Mouse (Mus musculus): ENCODE measurements around the gene Cfap99. TPM values are rescaled to one million over a fixed set of nuclear protein-coding genes. Genes with fewer than 3 reads are reported as not detected.

Cfap99 gene
- polyA plus RNA-seq, 1 experiment = 23.1 TPM

DNA sequence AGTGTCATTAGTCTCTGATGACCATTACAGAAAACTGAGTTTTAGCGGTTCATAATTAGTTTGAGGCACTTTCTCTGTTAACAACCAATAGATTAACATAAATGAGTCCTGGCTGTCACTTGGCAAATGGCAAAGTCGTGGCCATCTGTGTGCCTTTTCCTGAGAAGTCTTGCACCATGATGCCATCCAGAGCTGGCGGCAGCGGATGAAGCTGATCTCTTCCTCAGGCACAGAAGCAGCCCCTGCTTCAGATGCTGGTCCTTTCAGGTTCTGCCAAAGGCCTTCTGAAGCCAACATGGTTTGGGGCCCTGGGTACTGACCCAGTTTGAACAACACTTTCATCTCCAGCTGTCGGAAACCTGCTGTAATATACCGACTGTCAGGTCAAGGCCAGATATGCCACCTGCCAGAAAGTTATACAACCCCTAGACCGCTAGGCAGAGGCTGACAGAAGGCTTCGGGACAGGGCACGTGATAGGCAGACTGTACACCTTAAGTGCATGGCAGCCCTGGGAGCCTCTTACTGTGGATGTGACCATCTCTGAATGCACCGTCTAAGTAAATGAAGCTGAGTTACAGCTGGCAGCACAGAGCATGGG, 10.6 kb downstream of the Cfap99 start:
- no peak for TF ChIP-seq CTCF (IDR thresholded peaks at IDR 0.05; ENCODE audit: control insufficient read depth, insufficient read depth, insufficient replicate concordance, low read depth, low read length)
- no peak for TF ChIP-seq POLR2A (IDR thresholded peaks at IDR 0.05; ENCODE audit: control insufficient read depth, low read depth, low read length)
- Histone ChIP-seq H3K4me3 (ENCODE audit: control insufficient read depth, low read depth, low read length) (no peak overlapping the region), H3K27ac (ENCODE audit: control insufficient read depth, insufficient read depth, low read depth, low read length) (no peak overlapping the region), H3K4me1 (ENCODE audit: control insufficient read depth, insufficient read depth, low read length) (no peaks in the 10 kb centered on the region), H3K36me3 (ENCODE audit: control insufficient read depth, insufficient read depth, low read length) (peaks cover 1% of the 10 kb centered on the region), H3K27me3 (ENCODE audit: control insufficient read depth, insufficient read depth, low read length) (no peaks in the 10 kb centered on the region)

DNA sequence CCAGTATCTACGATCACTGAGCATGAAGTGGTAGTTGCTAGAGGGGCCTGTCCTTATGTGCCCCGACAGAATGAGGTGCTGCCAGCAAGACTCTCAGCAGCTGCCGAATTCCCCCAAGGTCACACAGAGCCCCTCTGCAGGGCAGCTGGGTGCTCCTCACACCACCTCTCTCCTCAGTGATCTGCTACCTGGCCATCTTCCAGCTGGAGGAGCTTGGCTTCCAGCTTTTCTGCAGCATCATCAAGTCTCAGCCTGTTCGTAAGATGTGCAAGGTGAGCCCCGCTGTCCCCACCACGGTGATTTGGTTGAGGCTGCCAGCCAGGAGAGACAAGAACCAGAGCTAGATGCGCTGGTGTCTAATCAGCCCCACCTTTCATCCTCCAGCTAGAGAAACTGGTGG, 14.0 kb downstream of the Cfap99 start:
- no peak overlapping the region for H3K27ac ChIP-seq (ENCODE audit: control insufficient read depth, insufficient read depth, low read depth, low read length)
- TF ChIP-seq CTCF (IDR thresholded peaks at IDR 0.05; ENCODE audit: control insufficient read depth, insufficient read depth, insufficient replicate concordance, low read depth, low read length) (no peak), POLR2A (IDR thresholded peaks at IDR 0.05; ENCODE audit: control insufficient read depth, low read depth, low read length) (no peak)
- H3K36me3 ChIP-seq (ENCODE audit: control insufficient read depth, insufficient read depth, low read length) = peaks cover 1% of the 10 kb centered on the region
- no peaks in the 10 kb centered on the region for H3K4me1 ChIP-seq (ENCODE audit: control insufficient read depth, insufficient read depth, low read length)
- no peaks in the 10 kb centered on the region for H3K27me3 ChIP-seq (ENCODE audit: control insufficient read depth, insufficient read depth, low read length)
- H3K4me3 ChIP-seq (ENCODE audit: control insufficient read depth, low read depth, low read length) = no peak overlapping the region

DNA sequence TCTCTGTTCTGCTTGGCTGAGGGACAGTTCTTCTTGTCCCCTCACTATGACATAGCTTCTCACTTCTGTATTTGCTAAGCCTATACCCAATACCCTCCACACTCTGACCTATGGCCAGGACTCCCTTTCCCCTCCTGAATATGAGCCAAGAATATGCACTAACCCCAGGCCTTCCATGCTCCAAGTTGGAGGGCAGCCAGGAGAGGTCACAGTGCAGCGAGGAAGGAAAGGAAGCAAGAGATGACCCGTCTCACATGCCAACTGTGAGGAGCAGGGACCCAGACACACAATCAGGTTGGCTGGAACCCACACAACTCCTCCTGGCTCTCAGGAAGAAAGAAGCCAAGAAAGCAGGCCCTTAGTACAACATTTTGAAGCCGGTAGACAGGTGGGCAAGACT, 20.6 kb downstream of the Cfap99 start:
- Histone ChIP-seq H3K36me3 (ENCODE audit: control insufficient read depth, insufficient read depth, low read length) (no peaks in the 10 kb centered on the region; the same call in none of the 2 replicates), H3K4me1 (ENCODE audit: control insufficient read depth, insufficient read depth, low read length) (no peaks in the 10 kb centered on the region), H3K4me3 (ENCODE audit: control insufficient read depth, low read depth, low read length) (no peak overlapping the region), H3K27ac (ENCODE audit: control insufficient read depth, insufficient read depth, low read depth, low read length) (no peak overlapping the region), H3K27me3 (ENCODE audit: control insufficient read depth, insufficient read depth, low read length) (no peaks in the 10 kb centered on the region)
- TF ChIP-seq POLR2A (IDR thresholded peaks at IDR 0.05; ENCODE audit: control insufficient read depth, low read depth, low read length) (no peak), CTCF (IDR thresholded peaks at IDR 0.05; ENCODE audit: control insufficient read depth, insufficient read depth, insufficient replicate concordance, low read depth, low read length) (no peak)

DNA sequence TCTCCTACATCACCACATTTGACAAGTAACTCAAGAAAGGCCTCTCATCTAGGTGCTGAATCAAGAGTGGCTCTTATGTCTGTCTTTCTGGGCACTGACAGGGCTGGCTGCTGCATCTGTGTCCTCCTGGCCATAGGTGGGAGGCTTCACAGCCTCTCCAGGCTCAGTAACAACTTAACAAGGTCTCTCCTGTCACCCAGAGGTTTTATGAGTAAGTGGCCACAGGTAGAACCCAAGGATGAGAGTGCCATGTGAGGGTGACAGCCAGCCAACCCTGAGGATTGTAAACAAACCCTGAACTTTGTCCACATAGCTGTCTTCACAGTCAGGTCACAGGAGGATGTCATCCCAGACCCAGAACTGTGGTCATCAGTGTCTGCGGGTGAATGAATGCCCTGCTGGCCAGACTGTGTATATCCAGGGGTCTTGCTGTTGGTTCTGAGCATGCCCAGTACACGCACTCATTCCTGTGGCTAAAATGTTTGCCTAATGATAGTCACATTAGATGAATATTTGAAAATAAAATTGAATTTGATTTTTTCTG, 31.2 kb downstream of the Cfap99 start:
- no peak for TF ChIP-seq POLR2A (IDR thresholded peaks at IDR 0.05; ENCODE audit: control insufficient read depth, low read depth, low read length)
- TF ChIP-seq CTCF (IDR thresholded peaks at IDR 0.05; ENCODE audit: control insufficient read depth, insufficient read depth, insufficient replicate concordance, low read depth, low read length) = no peak
- H3K36me3 ChIP-seq (ENCODE audit: control insufficient read depth, insufficient read depth, low read length) = no peaks in the 10 kb centered on the region; the same call in 1 of the 2 replicates
- H3K27ac ChIP-seq (ENCODE audit: control insufficient read depth, insufficient read depth, low read depth, low read length) = no peak overlapping the region
- no peaks in the 10 kb centered on the region for H3K4me1 ChIP-seq (ENCODE audit: control insufficient read depth, insufficient read depth, low read length)
- H3K27me3 ChIP-seq (ENCODE audit: control insufficient read depth, insufficient read depth, low read length) = no peaks in the 10 kb centered on the region
- H3K4me3 ChIP-seq (ENCODE audit: control insufficient read depth, low read depth, low read length) = no peak overlapping the region

DNA sequence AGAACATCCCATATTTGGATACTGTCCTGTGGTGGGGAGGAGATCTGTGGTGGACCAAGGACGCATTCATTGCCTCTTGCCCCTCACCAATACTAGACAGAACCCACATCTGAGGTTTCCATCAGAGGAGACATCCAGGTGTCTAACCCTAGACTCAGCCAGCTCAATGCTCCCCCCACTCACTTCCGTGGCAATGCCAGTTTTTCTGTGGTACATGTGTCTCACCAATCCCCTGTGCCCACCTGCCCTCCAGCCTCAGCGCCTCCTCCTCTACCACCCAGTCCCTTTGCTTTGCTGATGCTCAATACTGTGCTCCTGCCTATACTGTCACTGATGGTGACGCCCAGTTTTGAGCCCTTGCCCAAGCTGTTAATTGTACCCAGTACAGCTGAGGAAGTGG, 32.8 kb downstream of the Cfap99 start:
- no peaks in the 10 kb centered on the region for H3K27me3 ChIP-seq (ENCODE audit: control insufficient read depth, insufficient read depth, low read length)
- peaks cover 2% of the 10 kb centered on the region; the same call in 1 of the 2 replicates for H3K4me1 ChIP-seq (ENCODE audit: control insufficient read depth, insufficient read depth, low read length)
- H3K4me3 ChIP-seq (ENCODE audit: control insufficient read depth, low read depth, low read length) = no peak overlapping the region
- TF ChIP-seq POLR2A (IDR thresholded peaks at IDR 0.05; ENCODE audit: control insufficient read depth, low read depth, low read length) (no peak), CTCF (IDR thresholded peaks at IDR 0.05; ENCODE audit: control insufficient read depth, insufficient read depth, insufficient replicate concordance, low read depth, low read length) (no peak)
- no peak overlapping the region for H3K27ac ChIP-seq (ENCODE audit: control insufficient read depth, insufficient read depth, low read depth, low read length)
- H3K36me3 ChIP-seq (ENCODE audit: control insufficient read depth, insufficient read depth, low read length) = no peaks in the 10 kb centered on the region

DNA sequence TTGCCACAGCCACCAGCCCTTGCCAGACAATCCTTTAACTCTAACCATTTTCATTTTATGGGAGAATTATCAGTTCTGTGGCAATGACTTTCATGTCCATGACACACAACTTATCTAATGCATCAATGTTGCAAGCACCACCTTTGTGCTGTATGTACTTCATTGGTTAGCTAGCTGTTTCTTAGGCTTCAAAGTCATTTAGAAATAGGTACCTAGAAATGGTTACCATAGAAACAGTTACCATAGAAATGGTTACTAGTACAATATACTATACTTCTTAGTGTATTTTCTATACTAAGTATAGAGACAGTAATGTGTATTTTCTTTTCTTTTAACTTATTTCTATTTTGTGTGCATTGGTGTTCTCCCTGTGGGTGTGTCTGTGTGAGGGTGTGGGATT, 36.9 kb downstream of the Cfap99 start:
- H3K27me3 ChIP-seq (ENCODE audit: control insufficient read depth, insufficient read depth, low read length) = no peaks in the 10 kb centered on the region
- TF ChIP-seq CTCF (IDR thresholded peaks at IDR 0.05; ENCODE audit: control insufficient read depth, insufficient read depth, insufficient replicate concordance, low read depth, low read length) = no peak
- no peak for TF ChIP-seq POLR2A (IDR thresholded peaks at IDR 0.05; ENCODE audit: control insufficient read depth, low read depth, low read length)
- peaks cover 4% of the 10 kb centered on the region for H3K4me1 ChIP-seq (ENCODE audit: control insufficient read depth, insufficient read depth, low read length)
- no peak overlapping the region for H3K27ac ChIP-seq (ENCODE audit: control insufficient read depth, insufficient read depth, low read depth, low read length)
- no peak overlapping the region for H3K4me3 ChIP-seq (ENCODE audit: control insufficient read depth, low read depth, low read length)
- H3K36me3 ChIP-seq (ENCODE audit: control insufficient read depth, insufficient read depth, low read length) = no peaks in the 10 kb centered on the region

DNA sequence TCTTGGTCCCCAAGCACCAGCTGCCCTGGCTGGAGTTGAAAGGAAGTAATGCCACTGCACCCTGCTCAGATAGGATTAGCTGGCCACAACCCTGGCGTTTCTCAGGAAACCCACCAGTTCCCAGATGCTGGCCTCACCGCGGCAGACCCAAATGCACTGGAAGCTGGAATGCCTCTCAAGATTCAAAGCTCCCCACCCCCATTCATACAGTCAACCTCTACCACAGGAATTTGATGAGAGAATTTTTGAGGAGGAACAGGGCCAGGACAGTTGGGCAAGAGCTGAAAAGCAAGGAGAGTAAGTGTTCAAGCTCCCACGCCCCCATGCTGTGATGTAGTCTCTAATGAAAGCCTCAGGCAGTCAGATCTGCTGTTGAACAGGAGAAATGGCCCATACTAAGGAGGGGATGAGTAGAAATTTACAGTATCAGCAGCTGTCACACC, 37.9 kb downstream of the Cfap99 start:
- no peak overlapping the region for H3K27ac ChIP-seq (ENCODE audit: control insufficient read depth, insufficient read depth, low read depth, low read length)

More for the DNA sequence above, 37.9 kb downstream of the Cfap99 start:
- no peaks in the 10 kb centered on the region for H3K27me3 ChIP-seq (ENCODE audit: control insufficient read depth, insufficient read depth, low read length)
- peaks cover 4% of the 10 kb centered on the region for H3K4me1 ChIP-seq (ENCODE audit: control insufficient read depth, insufficient read depth, low read length)
- no peaks in the 10 kb centered on the region for H3K36me3 ChIP-seq (ENCODE audit: control insufficient read depth, insufficient read depth, low read length)
- H3K4me3 ChIP-seq (ENCODE audit: control insufficient read depth, low read depth, low read length) = peak overlapping the region; percentile 22
- TF ChIP-seq POLR2A (IDR thresholded peaks at IDR 0.05; ENCODE audit: control insufficient read depth, low read depth, low read length) = no peak
- TF ChIP-seq CTCF (IDR thresholded peaks at IDR 0.05; ENCODE audit: control insufficient read depth, insufficient read depth, insufficient replicate concordance, low read depth, low read length) = no peak
